In genomic region chr19:21567933-21568332, GRCm38 (mm10) we compare ENCODE assay signal across 19 mouse cellular contexts.
A peak's percentile ranks its signal among the peaks of the same experiment; 100 is the strongest.
DNase-seq lines count a peak whose midpoint lies in the region; ATAC-seq and TF ChIP-seq lines count a peak whose summit lies in the region.
"Had no signal": no experiment of that assay in that cellular context is flagged by ENCODE, and none has a peak within 500 bp of the region (broad histone marks: within the 10 kb centered on the region; RNA-seq: fewer than 3 reads in every experiment).

No protein-coding gene starts in this region.

- H3K4me1 ChIP-seq in MEL (ENCODE audit: control insufficient read depth in 1 of 2, insufficient read depth in 2 of 2, low read length in 2 of 2): peaks cover 7 to 20% of the 10 kb centered on the region in 2 experiments; a peak in 3 of 4 replicates
- peaks cover 20% of the 10 kb centered on the region for H3K4me1 ChIP-seq in liver, embryonic 13.5 days (replicated peaks)
- H3K4me1 ChIP-seq in liver, postnatal 0 days (ENCODE audit: insufficient read depth): no peaks in the 10 kb centered on the region
- H3K4me1 ChIP-seq in lung, adult 2 months (ENCODE audit: control insufficient read depth, insufficient read depth, low read length): no peaks in the 10 kb centered on the region; the same call in 1 of the 2 replicates
- H3K4me1 ChIP-seq: intestine, embryonic 15.5 days had no signal

- no peaks in the 10 kb centered on the region for H3K79me2 ChIP-seq in MEL (ENCODE audit: control insufficient read depth, insufficient read depth, low read length, poor library complexity)

- TF ChIP-seq POLR2A in MEL (IDR thresholded peaks at IDR 0.05; ENCODE audit: control insufficient read depth in 1 of 2, insufficient read depth in 1 of 2, low read depth in 1 of 2, low read length in 2 of 2, poor library complexity in 1 of 2): no peak
- no peak for TF ChIP-seq POLR2A in lung, adult 2 months (IDR thresholded peaks at IDR 0.05; ENCODE audit: borderline replicate concordance, extremely low read depth, low read depth, low read length)

- no peaks in the 10 kb centered on the region for H3K27me3 ChIP-seq in MEL (ENCODE audit: control insufficient read depth in 1 of 2, insufficient read depth in 2 of 2, low read length in 2 of 2)
- H3K27me3 ChIP-seq in liver, embryonic 13.5 days: no peaks in the 10 kb centered on the region
- no peaks in the 10 kb centered on the region for H3K27me3 ChIP-seq in liver, postnatal 0 days (ENCODE audit: insufficient read depth, low read length)
- H3K27me3 ChIP-seq: embryonic facial prominence, embryonic 13.5 days; heart, embryonic 12.5 days; intestine, embryonic 15.5 days had no signal

- no peak overlapping the region for H3K27ac ChIP-seq in MEL (ENCODE audit: control insufficient read depth, low read depth, low read length)
- peak overlapping the region; percentile 81 for H3K27ac ChIP-seq in liver, embryonic 13.5 days
- peak overlapping the region; percentile 18; the same call in 1 of the 2 replicates for H3K27ac ChIP-seq in liver, postnatal 0 days (ENCODE audit: low read depth)
- H3K27ac ChIP-seq: embryonic facial prominence, embryonic 13.5 days; gastrocnemius, adult 2 months; hindbrain, embryonic 14.5 days; intestine, embryonic 15.5 days had no signal

- 43% methylated on average over 3 of the region's 3 CpGs for WGBS in liver, embryonic 13.5 days (ENCODE audit: insufficient replicate concordance)
- 57% methylated on average over 3 of the region's 3 CpGs for WGBS in liver, postnatal 0 days (ENCODE audit: insufficient replicate concordance)
- 87% methylated on average over 3 of the region's 3 CpGs for WGBS in lung, adult 2 months

- intact Hi-C loops in left cerebral cortex, postnatal 14 days (cut with DNase I): loop anchor here (10.0 kb wide), 1 partner anchor 773 kb away; no protein-coding TSS in a partner anchor

- H3K9ac ChIP-seq in MEL (ENCODE audit: control insufficient read depth, low read depth, low read length, poor library complexity, severe bottlenecking): no peak overlapping the region
- H3K9ac ChIP-seq in liver, embryonic 13.5 days: peak overlapping the region; percentile 36; the same call in 1 of the 2 replicates
- H3K9ac ChIP-seq in liver, postnatal 0 days (replicated peaks): no peak overlapping the region
- H3K9ac ChIP-seq: embryonic facial prominence, embryonic 13.5 days; forebrain, postnatal 0 days; heart, embryonic 12.5 days; hindbrain, embryonic 14.5 days; intestine, embryonic 15.5 days had no signal

- H3K4me2 ChIP-seq in liver, embryonic 13.5 days: peak overlapping the region; percentile 49
- H3K4me2 ChIP-seq in liver, postnatal 0 days (ENCODE audit: low read depth, low read length): no peak overlapping the region
- H3K4me2 ChIP-seq: embryonic facial prominence, embryonic 13.5 days; heart, embryonic 12.5 days; hindbrain, embryonic 14.5 days; intestine, embryonic 15.5 days had no signal

- TF ChIP-seq EP300 in MEL (IDR thresholded peaks at IDR 0.05; ENCODE audit: low read depth in 1 of 2, low read length in 2 of 2): no peak
- TF ChIP-seq EP300 in liver, postnatal 0 days (IDR thresholded peaks at IDR 0.05; ENCODE audit: low read depth): no peak

- DNase-seq in MEL (ENCODE audit: low read depth, low spot score): peak; percentile 32
- no peak for DNase-seq in liver, embryonic 13.5 days
- DNase-seq in liver, postnatal 0 days: no peak
- DNase-seq in adrenal gland, postnatal 25 days: no peak
- DNase-seq in layer of hippocampus, postnatal 25 days (ENCODE audit: extremely low spot score in 1 of 2, low spot score in 1 of 2): no peak
- no peak for DNase-seq in lung, adult 2 months
- DNase-seq in left cerebral cortex, postnatal 14 days (ENCODE audit: low spot score in 2 of 2): no peak
- DNase-seq: adrenal gland, postnatal 10 days; cerebellum, adult 11-12 months; cerebellum, adult 9-10 months; cerebellum, postnatal 36 days; forebrain, postnatal 0 days; gastrocnemius, adult 2 months; gastrocnemius, postnatal 25 days had no signal

- TF ChIP-seq RAD21 in MEL (IDR thresholded peaks at IDR 0.05; ENCODE audit: low read depth, low read length): no peak; the same call in 1 of the 2 replicates

- H3K36me3 ChIP-seq in MEL (ENCODE audit: control insufficient read depth in 1 of 2, insufficient read depth in 2 of 2, low read length in 2 of 2): peaks cover 0 to 15% of the 10 kb centered on the region in 2 experiments; a peak in 2 of 4 replicates
- no peaks in the 10 kb centered on the region for H3K36me3 ChIP-seq in liver, embryonic 13.5 days
- H3K36me3 ChIP-seq in liver, postnatal 0 days (replicated peaks; ENCODE audit: insufficient read depth, low read length): no peaks in the 10 kb centered on the region
- H3K36me3 ChIP-seq: embryonic facial prominence, embryonic 13.5 days; heart, embryonic 12.5 days; intestine, embryonic 15.5 days had no signal

- peak; percentile 52 for ATAC-seq in erythroid progenitor cell, adult 5-6 weeks (replicated peaks; ENCODE audit: low FRiP score, poor library complexity, severe bottlenecking)
- peak; percentile 64; the same call in 1 of the 2 replicates for ATAC-seq in liver, embryonic 13.5 days (ENCODE audit: low read depth)
- peak; percentile 58 for ATAC-seq in liver, postnatal 0 days
- ATAC-seq: forebrain, postnatal 0 days; intestine, embryonic 15.5 days had no signal

- no peak overlapping the region for H3K4me3 ChIP-seq in MEL (ENCODE audit: control insufficient read depth in 1 of 2, insufficient read depth in 1 of 2, low read depth in 2 of 2, low read length in 2 of 2)
- H3K4me3 ChIP-seq in liver, embryonic 13.5 days (replicated peaks): peak overlapping the region; percentile 45
- peak overlapping the region; percentile 25 for H3K4me3 ChIP-seq in liver, postnatal 0 days (ENCODE audit: low read depth, low read length)
- H3K4me3 ChIP-seq in lung, adult 2 months (replicated peaks; ENCODE audit: extremely low read depth, low read depth, low read length): no peak overlapping the region
- H3K4me3 ChIP-seq: embryonic facial prominence, embryonic 13.5 days; gastrocnemius, adult 2 months; heart, embryonic 12.5 days; intestine, embryonic 15.5 days had no signal

- TF ChIP-seq CTCF in MEL (IDR thresholded peaks at IDR 0.05 in 2 of 3, conservative IDR thresholded peaks at IDR 0.05 in 1 of 3; ENCODE audit: control insufficient read depth in 1 of 3, insufficient read depth in 1 of 3, low read depth in 2 of 3, low read length in 3 of 3, poor library complexity in 1 of 3, severe bottlenecking in 1 of 3): no peak
- TF ChIP-seq CTCF in liver, postnatal 0 days (IDR thresholded peaks at IDR 0.05; ENCODE audit: low read depth): no peak
- TF ChIP-seq CTCF in lung, adult 2 months (IDR thresholded peaks at IDR 0.05; ENCODE audit: insufficient read depth, low read length): no peak

- no peaks in the 10 kb centered on the region for H3K9me3 ChIP-seq in MEL (replicated peaks; ENCODE audit: insufficient read depth, low read length)
- no peaks in the 10 kb centered on the region for H3K9me3 ChIP-seq in liver, embryonic 13.5 days (replicated peaks)
- no peaks in the 10 kb centered on the region for H3K9me3 ChIP-seq in liver, postnatal 0 days (ENCODE audit: low read length)
- H3K9me3 ChIP-seq: embryonic facial prominence, embryonic 13.5 days; intestine, embryonic 15.5 days had no signal

TF ChIP-seq in MEL, 35 proteins besides CTCF, POLR2A, EP300 and RAD21:
- TF ChIP-seq NRF1 (IDR thresholded peaks at IDR 0.05; ENCODE audit: insufficient read depth, low read depth, low read length, poor library complexity, severe bottlenecking) (no peak), HCFC1 (IDR thresholded peaks at IDR 0.05; ENCODE audit: low read depth, low read length) (no peak), CHD1 (IDR thresholded peaks at IDR 0.05; ENCODE audit: low read depth, low read length) (no peak), SMC3 (IDR thresholded peaks at IDR 0.05; ENCODE audit: low read depth, low read length) (no peak), POLR2AphosphoS5 (IDR thresholded peaks at IDR 0.05; ENCODE audit: borderline replicate concordance, low read depth, low read length) (no peak), RCOR1 (IDR thresholded peaks at IDR 0.05; ENCODE audit: low read depth, low read length) (no peak), MYC (IDR thresholded peaks at IDR 0.05; ENCODE audit: low read depth, low read length) (no peak), MAFK (IDR thresholded peaks at IDR 0.05; ENCODE audit: borderline replicate concordance, low read depth, low read length) (no peak), KAT2A (conservative IDR thresholded peaks at IDR 0.05; ENCODE audit: low read depth, low read length) (no peak), CHD2 (IDR thresholded peaks at IDR 0.05; ENCODE audit: low read length) (no peak), SIN3A (IDR thresholded peaks at IDR 0.05; ENCODE audit: low read length) (no peak), MEF2A (IDR thresholded peaks at IDR 0.05; ENCODE audit: extremely low read depth, insufficient replicate concordance, low read depth, low read length, poor library complexity, severe bottlenecking) (no peak)

Comparison
In these comparisons a context has a peak if more than half of its experiments do, and no peak if none do; other contexts are left out.
1. H3K4me3 ChIP-seq: peak in liver, embryonic 13.5 days (single experiment) and liver, postnatal 0 days (single experiment); none in MEL (0 of 2) and lung, adult 2 months (single experiment).
2. Peak in every context shown above with its lines, with median percentiles within 50 percentile points of each other: ATAC-seq.